Mouse (Mus musculus): ENCODE results near the gene Mbl2. TPM values are rescaled to one million over a fixed set of nuclear protein-coding genes. Genes with fewer than 3 reads are reported as not detected.

Gene Mbl2
- total and polyA plus RNA-seq, 3 experiments, result not detected

DNA sequence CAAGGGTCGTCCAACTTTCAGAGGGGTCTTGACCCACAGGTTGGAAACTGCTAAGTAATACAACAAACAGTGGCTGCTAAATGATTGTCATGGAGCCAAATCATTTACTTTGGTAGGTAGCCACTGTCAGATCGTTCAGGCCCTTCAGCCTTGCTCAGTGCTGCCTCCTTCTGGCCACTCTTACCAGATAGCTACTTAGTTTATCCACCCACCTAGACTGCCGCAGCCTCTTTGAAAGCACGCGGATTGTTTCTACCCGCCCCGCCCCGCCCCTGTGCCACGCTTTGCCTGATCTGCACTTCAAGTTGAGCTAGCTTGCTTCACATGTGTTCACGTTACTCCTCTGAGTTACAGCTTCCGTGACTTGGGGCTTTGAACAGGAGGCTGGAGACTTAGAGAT lies 14.6 kb downstream of the Mbl2 start:
- no peak overlapping the region for H3K9ac ChIP-seq (ENCODE audit: control insufficient read depth, low read depth, low read length, poor library complexity, severe bottlenecking)

DNA sequence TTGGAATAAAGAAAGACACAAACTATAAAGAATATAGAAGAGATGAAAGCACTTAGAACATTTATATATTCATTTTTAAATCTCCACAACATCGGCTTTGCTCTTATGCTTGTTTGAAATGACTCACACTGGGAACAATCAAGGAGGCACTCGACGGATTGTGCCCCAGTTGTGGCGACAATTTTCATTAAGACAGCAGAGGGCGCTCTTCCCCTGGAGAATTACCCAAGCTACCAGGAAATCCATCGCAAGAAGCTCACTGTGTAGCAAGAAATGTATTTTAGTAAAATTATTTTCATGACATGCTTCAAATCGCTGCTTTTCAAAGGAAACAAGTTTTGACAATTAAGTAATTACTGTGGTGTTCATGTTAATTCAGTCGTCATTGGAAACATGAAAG lies 16.1 kb downstream of the Mbl2 start:
- Histone ChIP-seq H3K79me2 (ENCODE audit: control insufficient read depth, insufficient read depth, low read length, poor library complexity) (no peaks in the 10 kb centered on the region), H3K4me3 (ENCODE audit: control insufficient read depth in 1 of 2, insufficient read depth in 1 of 2, low read depth in 2 of 2, low read length in 2 of 2) (no peak overlapping the region), H3K27ac (ENCODE audit: control insufficient read depth, low read depth, low read length) (no peak overlapping the region), H3K9me3 (replicated peaks; ENCODE audit: insufficient read depth, low read length) (no peaks in the 10 kb centered on the region), H3K9ac (ENCODE audit: control insufficient read depth, low read depth, low read length, poor library complexity, severe bottlenecking) (no peak overlapping the region), H3K4me1 (ENCODE audit: control insufficient read depth in 1 of 2, insufficient read depth in 2 of 2, low read length in 2 of 2) (no peaks in the 10 kb centered on the region), H3K36me3 (ENCODE audit: control insufficient read depth in 1 of 2, insufficient read depth in 2 of 2, low read length in 2 of 2) (peaks cover 0 to 2% of the 10 kb centered on the region in 2 experiments; a peak in 1 of 4 replicates), H3K27me3 (ENCODE audit: control insufficient read depth in 1 of 2, insufficient read depth in 2 of 2, low read length in 2 of 2) (no peaks in the 10 kb centered on the region)
- peak; percentile 68 for DNase-seq (ENCODE audit: low read depth, low spot score)
- TF ChIP-seq SMC3 (IDR thresholded peaks at IDR 0.05; ENCODE audit: low read depth, low read length) (peak; percentile 77), RAD21 (IDR thresholded peaks at IDR 0.05; ENCODE audit: low read depth, low read length) (peak; percentile 73), MAX (IDR thresholded peaks at IDR 0.05; ENCODE audit: low read length) (no peak), CTCF (IDR thresholded peaks at IDR 0.05 in 2 of 3, conservative IDR thresholded peaks at IDR 0.05 in 1 of 3; ENCODE audit: control insufficient read depth in 1 of 3, insufficient read depth in 1 of 3, low read depth in 2 of 3, low read length in 3 of 3, poor library complexity in 1 of 3, severe bottlenecking in 1 of 3) (peak; percentile 62 to 78 (median 70)), ZC3H11A (IDR thresholded peaks at IDR 0.05; ENCODE audit: low read depth, low read length) (peak; percentile 43; the same call in 1 of the 2 replicates)

More for the DNA sequence above, 14.6 kb downstream of the Mbl2 start:
- TF ChIP-seq JUND (IDR thresholded peaks at IDR 0.05; ENCODE audit: low read depth, low read length), result no peak
- no peak for TF ChIP-seq POLR2AphosphoS2 (IDR thresholded peaks at IDR 0.05; ENCODE audit: low read length)
- peak; percentile 79 for TF ChIP-seq MAX (IDR thresholded peaks at IDR 0.05; ENCODE audit: low read length)
- TF ChIP-seq ZC3H11A (IDR thresholded peaks at IDR 0.05; ENCODE audit: low read depth, low read length), result no peak
- peak; percentile 16 for TF ChIP-seq RAD21 (IDR thresholded peaks at IDR 0.05; ENCODE audit: low read depth, low read length)
- no peak for TF ChIP-seq UBTF (IDR thresholded peaks at IDR 0.05; ENCODE audit: borderline replicate concordance, insufficient read depth, low read depth, low read length)
- no peak; the same call in 1 of the 2 replicates for TF ChIP-seq USF1 (IDR thresholded peaks at IDR 0.05; ENCODE audit: low read depth, low read length)
- peak; percentile 62 for TF ChIP-seq SMC3 (IDR thresholded peaks at IDR 0.05; ENCODE audit: low read depth, low read length)
- no peak for TF ChIP-seq TAL1 (IDR thresholded peaks at IDR 0.05; ENCODE audit: low read length)
- peak; percentile 72 to 84 (median 79) for TF ChIP-seq CTCF (IDR thresholded peaks at IDR 0.05 in 2 of 3, conservative IDR thresholded peaks at IDR 0.05 in 1 of 3; ENCODE audit: control insufficient read depth in 1 of 3, insufficient read depth in 1 of 3, low read depth in 2 of 3, low read length in 3 of 3, poor library complexity in 1 of 3, severe bottlenecking in 1 of 3)
- peak; percentile 86 for TF ChIP-seq MXI1 (IDR thresholded peaks at IDR 0.05; ENCODE audit: low read depth, low read length)
- TF ChIP-seq POLR2A (IDR thresholded peaks at IDR 0.05; ENCODE audit: control insufficient read depth in 1 of 2, insufficient read depth in 1 of 2, low read depth in 1 of 2, low read length in 2 of 2, poor library complexity in 1 of 2), result no peak
- TF ChIP-seq MYC (IDR thresholded peaks at IDR 0.05; ENCODE audit: low read depth, low read length), result peak; percentile 63; the same call in 1 of the 2 replicates
- Histone ChIP-seq H3K4me1 (ENCODE audit: control insufficient read depth in 1 of 2, insufficient read depth in 2 of 2, low read length in 2 of 2) (no peaks in the 10 kb centered on the region), H3K36me3 (ENCODE audit: control insufficient read depth in 1 of 2, insufficient read depth in 2 of 2, low read length in 2 of 2) (peaks cover 0 to 2% of the 10 kb centered on the region in 2 experiments; a peak in 1 of 4 replicates), H3K79me2 (ENCODE audit: control insufficient read depth, insufficient read depth, low read length, poor library complexity) (no peaks in the 10 kb centered on the region), H3K4me3 (ENCODE audit: control insufficient read depth in 1 of 2, insufficient read depth in 1 of 2, low read depth in 2 of 2, low read length in 2 of 2) (no peak overlapping the region), H3K27me3 (ENCODE audit: control insufficient read depth in 1 of 2, insufficient read depth in 2 of 2, low read length in 2 of 2) (no peaks in the 10 kb centered on the region), H3K27ac (ENCODE audit: control insufficient read depth, low read depth, low read length) (no peak overlapping the region), H3K9me3 (replicated peaks; ENCODE audit: insufficient read depth, low read length) (no peaks in the 10 kb centered on the region)
- peak; percentile 79 for DNase-seq (ENCODE audit: low read depth, low spot score)

DNA sequence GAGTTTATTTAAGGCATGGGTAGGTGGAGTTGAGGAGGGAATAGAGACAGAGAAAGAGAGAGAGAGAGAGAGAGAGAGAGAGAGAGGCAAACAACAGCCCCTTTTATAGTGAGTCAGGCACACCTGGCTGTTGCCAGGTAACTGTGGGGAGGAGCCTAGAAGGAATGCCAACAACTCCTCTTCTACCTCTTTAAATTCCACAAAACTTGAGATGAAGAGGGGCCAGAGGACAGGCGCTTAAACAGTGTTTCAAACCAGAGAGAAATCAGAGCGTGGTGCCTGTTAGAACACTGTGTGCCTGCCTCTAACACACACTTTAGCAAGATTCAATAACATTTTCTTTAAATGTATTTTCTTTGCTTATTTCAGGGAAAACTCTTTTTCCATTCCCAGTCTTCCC lies 19.5 kb downstream of the Mbl2 start:
- Histone ChIP-seq H3K9ac (ENCODE audit: control insufficient read depth, low read depth, low read length, poor library complexity, severe bottlenecking) (no peak overlapping the region), H3K27me3 (ENCODE audit: control insufficient read depth in 1 of 2, insufficient read depth in 2 of 2, low read length in 2 of 2) (no peaks in the 10 kb centered on the region), H3K36me3 (ENCODE audit: control insufficient read depth in 1 of 2, insufficient read depth in 2 of 2, low read length in 2 of 2) (peaks cover 0 to 2% of the 10 kb centered on the region in 2 experiments; a peak in 1 of 4 replicates), H3K79me2 (ENCODE audit: control insufficient read depth, insufficient read depth, low read length, poor library complexity) (no peaks in the 10 kb centered on the region), H3K9me3 (replicated peaks; ENCODE audit: insufficient read depth, low read length) (no peaks in the 10 kb centered on the region), H3K4me3 (ENCODE audit: control insufficient read depth in 1 of 2, insufficient read depth in 1 of 2, low read depth in 2 of 2, low read length in 2 of 2) (no peak overlapping the region), H3K4me1 (ENCODE audit: control insufficient read depth in 1 of 2, insufficient read depth in 2 of 2, low read length in 2 of 2) (no peaks in the 10 kb centered on the region), H3K27ac (ENCODE audit: control insufficient read depth, low read depth, low read length) (no peak overlapping the region)
- no peak for DNase-seq (ENCODE audit: low read depth, low spot score)
- TF ChIP-seq ZKSCAN1 (IDR thresholded peaks at IDR 0.05; ENCODE audit: low read depth, low read length), result no peak
